Mouse (Mus musculus) hindbrain, embryonic 11.5 days (tissue): Measurements from ENCODE around the gene Srrm2. TPM values are rescaled to one million over a fixed set of nuclear protein-coding genes. Genes with fewer than 3 reads are reported as not detected.
A peak's percentile ranks its signal among the peaks of the same experiment; 100 is the strongest.

Experiments
- ATAC-seq: fragments of 200-750 bp; cut with Nextera tagmentation; 2 replicates; pipeline ENCODE4 v1.8.0; 2017; ENCODE audit warnings: mild to moderate bottlenecking, moderate TSS enrichment, moderate library complexity; ENCODE audit not compliant: low FRiP score
- DNase-seq: peaks from one replicate; pipeline ENCODE4 v3.0.0-alpha.2; 2015; ENCODE audit warnings: low spot score
- H3K27ac ChIP-seq: fragments of 300-500 bp; sonication (generic); 2 replicates; pipeline ENCODE4 v1.5.1; 2014; ENCODE audit warnings: mild to moderate bottlenecking, low read depth, low read length
- H3K27me3 ChIP-seq: fragments of 300-500 bp; sonication (generic); 2 replicates; pipeline ENCODE4 v1.6.1; 2014; ENCODE audit warnings: mild to moderate bottlenecking, low read length, moderate library complexity, mixed read lengths; ENCODE audit not compliant: control insufficient read depth, insufficient read depth
- H3K36me3 ChIP-seq: fragments of 300-500 bp; sonication (generic); 2 replicates; pipeline ENCODE4 v1.6.1; 2014; ENCODE audit warnings: mild to moderate bottlenecking, low read length, moderate library complexity, mixed read lengths; ENCODE audit not compliant: control insufficient read depth, insufficient read depth
- H3K4me1 ChIP-seq: fragments of 300-500 bp; sonication (generic); replicated peaks from 2 replicates; pipeline ENCODE4 v1.6.1; 2014; ENCODE audit warnings: low read length, mixed read lengths; ENCODE audit not compliant: control insufficient read depth, insufficient read depth
- H3K4me2 ChIP-seq: fragments of 300-500 bp; sonication (generic); replicated peaks from 2 replicates; pipeline ENCODE4 v1.6.1; 2014; ENCODE audit warnings: mild to moderate bottlenecking, low read depth, low read length
- H3K4me3 ChIP-seq: fragments of 300-500 bp; sonication (generic); 2 replicates; pipeline ENCODE4 v1.5.1; 2014; ENCODE audit warnings: low read depth, low read length
- H3K9ac ChIP-seq: fragments of 300-500 bp; sonication (generic); 2 replicates; pipeline ENCODE4 v1.6.1; 2014; ENCODE audit warnings: low read depth, low read length
- H3K9me3 ChIP-seq: fragments of 300-500 bp; sonication (generic); 2 replicates; pipeline ENCODE4 v1.6.1; 2016; ENCODE audit warnings: low read length; ENCODE audit not compliant: control insufficient read depth
- WGBS: fragments of 180-500 bp; shearing (Covaris S2); extraction: QIAGEN DNeasy Blood & Tissue Kit; methylation state at CpG from one replicate; pipeline ENCODE4 v1.1.7; 2014; 5-methylcytosine and 5-hydroxymethylcytosine counted together
- polyA plus RNA-seq: library from polyadenylated mRNA; unstranded; fragments of >200 nt; fragmentation: Nextera tagmentation; extraction: Ambion mirVana; gene quantifications from 2 replicates; pipeline ENCODE4 v1.2.1, GENCODE M21; 2014

Srrm2 gene
- polyA plus RNA-seq, 1 experiment from 2014 or later, result 573 TPM

GRCm38 (mm10) chr17:23745301-23746251 lies 44.8 kb upstream of the Srrm2 start, which contains the start of gene Kremen2:
TSS of gene Kremen2 (minus strand) at chr17:23745833.
- peaks cover 72% of the 10 kb centered on the region for H3K27me3 ChIP-seq
- peaks cover 16% of the 10 kb centered on the region for H3K4me1 ChIP-seq
- H3K36me3 ChIP-seq, result no peaks in the 10 kb centered on the region
- H3K9ac ChIP-seq, result peak within 1 kb of the TSS; percentile 44
- no peaks in the 10 kb centered on the region for H3K9me3 ChIP-seq
- DNase-seq, result peak; percentile 54
- H3K4me2 ChIP-seq, result peak within 1 kb of the TSS; percentile 57
- under 1% methylated on average over 35 of the region's 45 CpGs for WGBS
- no peak for ATAC-seq
- no peak within 1 kb of the TSS for H3K27ac ChIP-seq
- H3K4me3 ChIP-seq, result peak within 1 kb of the TSS; percentile 29

- H3K4me2 ChIP-seq, result peak overlapping the region; percentile 57
- H3K9ac ChIP-seq, result no peak overlapping the region
These were observed 44.0 kb upstream of the Srrm2 start for GRCm38 (mm10) chr17:23746311-23746710.

GRCm38 (mm10) chr17:23746767-23747166 lies 43.6 kb upstream of the Srrm2 start:
- peaks cover 12% of the 10 kb centered on the region for H3K4me1 ChIP-seq
- no peak overlapping the region for H3K27ac ChIP-seq
- no peaks in the 10 kb centered on the region for H3K36me3 ChIP-seq
- DNase-seq (no peak), ATAC-seq (no peak)
- H3K9me3 ChIP-seq, result no peaks in the 10 kb centered on the region
- H3K9ac ChIP-seq, result no peak overlapping the region
- no peak overlapping the region for H3K4me2 ChIP-seq
- H3K27me3 ChIP-seq, result peaks cover 60% of the 10 kb centered on the region
- no peak overlapping the region for H3K4me3 ChIP-seq
- 75% methylated on average over 3 of the region's 3 CpGs for WGBS

More at GRCm38 (mm10) chr17:23746311-23746710, 44.0 kb upstream of the Srrm2 start:
- Histone ChIP-seq H3K4me3 (peak overlapping the region; percentile 29), H3K4me1 (peaks cover 12% of the 10 kb centered on the region), H3K36me3 (no peaks in the 10 kb centered on the region), H3K27me3 (peaks cover 65% of the 10 kb centered on the region), H3K9me3 (no peaks in the 10 kb centered on the region), H3K27ac (no peak overlapping the region)
- peak; percentile 31 for DNase-seq
- 2% methylated on average over 12 of the region's 12 CpGs for WGBS
- no peak for ATAC-seq

GRCm38 (mm10) chr17:23747471-23747870 lies 42.9 kb upstream of the Srrm2 start:
- 79% methylated on average over 3 of the region's 3 CpGs for WGBS
- Histone ChIP-seq H3K4me2 (no peak overlapping the region), H3K9ac (no peak overlapping the region), H3K9me3 (no peaks in the 10 kb centered on the region), H3K36me3 (no peaks in the 10 kb centered on the region; the same call in 1 of the 2 replicates), H3K27me3 (peaks cover 53% of the 10 kb centered on the region), H3K4me1 (peaks cover 12% of the 10 kb centered on the region), H3K27ac (no peak overlapping the region), H3K4me3 (no peak overlapping the region)
- DNase-seq, result no peak
- no peak for ATAC-seq

- DNase-seq, result no peak
- peaks cover 48% of the 10 kb centered on the region for H3K27me3 ChIP-seq
- no peak overlapping the region for H3K9ac ChIP-seq
- no peaks in the 10 kb centered on the region for H3K9me3 ChIP-seq
- no peak overlapping the region for H3K27ac ChIP-seq
- 41% methylated on average over 6 of the region's 6 CpGs for WGBS
- no peak overlapping the region for H3K4me3 ChIP-seq
- peaks cover 12% of the 10 kb centered on the region for H3K4me1 ChIP-seq
- no peak overlapping the region for H3K4me2 ChIP-seq
- ATAC-seq, result no peak
- H3K36me3 ChIP-seq, result peaks cover 5% of the 10 kb centered on the region
These were observed 42.3 kb upstream of the Srrm2 start for GRCm38 (mm10) chr17:23748026-23748425.

GRCm38 (mm10) chr17:23748631-23749391 lies 41.5 kb upstream of the Srrm2 start:
- Histone ChIP-seq H3K27me3 (peaks cover 40% of the 10 kb centered on the region), H3K9me3 (no peaks in the 10 kb centered on the region), H3K4me1 (peaks cover 12% of the 10 kb centered on the region), H3K4me2 (no peak overlapping the region), H3K36me3 (peaks cover 10% of the 10 kb centered on the region), H3K27ac (no peak overlapping the region), H3K4me3 (no peak overlapping the region), H3K9ac (no peak overlapping the region)
- DNase-seq (peak; percentile 83), ATAC-seq (no peak)
- WGBS, result 37% methylated on average over 10 of the region's 10 CpGs

- no peaks in the 10 kb centered on the region for H3K9me3 ChIP-seq
- no peak for ATAC-seq
- WGBS, result 81% methylated on average over 11 of the region's 11 CpGs
- H3K4me3 ChIP-seq, result no peak overlapping the region
- no peak for DNase-seq
- no peak overlapping the region for H3K4me2 ChIP-seq
- H3K36me3 ChIP-seq, result peaks cover 10% of the 10 kb centered on the region
- peaks cover 12% of the 10 kb centered on the region for H3K4me1 ChIP-seq
- peaks cover 32% of the 10 kb centered on the region for H3K27me3 ChIP-seq
- H3K9ac ChIP-seq, result no peak overlapping the region
- no peak overlapping the region for H3K27ac ChIP-seq
These were observed 40.7 kb upstream of the Srrm2 start for GRCm38 (mm10) chr17:23749400-23750191.

- no peak for ATAC-seq
These were observed 34.6 kb upstream of the Srrm2 start for GRCm38 (mm10) chr17:23755689-23756088.

More at GRCm38 (mm10) chr17:23755689-23756088, 34.6 kb upstream of the Srrm2 start:
- H3K36me3 ChIP-seq, result peaks cover 35% of the 10 kb centered on the region
- H3K9me3 ChIP-seq, result no peaks in the 10 kb centered on the region
- H3K27ac ChIP-seq, result no peak overlapping the region
- DNase-seq, result no peak
- H3K4me2 ChIP-seq, result no peak overlapping the region
- H3K4me3 ChIP-seq, result no peak overlapping the region
- no peaks in the 10 kb centered on the region for H3K4me1 ChIP-seq
- WGBS, result 97% methylated on average over 13 of the region's 13 CpGs
- no peak overlapping the region for H3K9ac ChIP-seq
- H3K27me3 ChIP-seq, result no peaks in the 10 kb centered on the region
